Mouse (Mus musculus): ENCODE measurements at regions not wholly inside any gene's neighbourhood (a gene's known extent, or its start where the extent isn't known, plus 50 kb on each side); places are given as distances from the start of the nearest gene placed in this dataset.

DNA sequence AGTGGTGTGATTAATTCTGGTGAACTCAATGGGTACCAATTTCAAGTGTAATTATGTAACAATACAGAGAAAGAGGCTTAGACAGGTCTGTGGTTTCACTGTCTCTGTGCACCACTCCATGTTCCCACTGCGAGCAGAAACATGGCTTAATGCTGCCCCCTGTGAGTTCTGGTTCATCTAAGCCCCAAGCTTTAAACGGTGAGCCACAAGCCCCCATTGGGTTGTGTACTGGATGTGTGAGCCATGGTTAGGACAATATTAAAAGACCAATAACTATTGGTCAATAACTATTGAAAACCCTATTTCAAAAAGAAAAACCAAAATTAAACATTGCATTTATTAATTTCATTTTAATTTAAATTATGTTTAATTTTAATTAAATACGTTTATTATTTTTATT is 238.0 kb downstream of the Fam49a start:
- WGBS, result 49% methylated on average over 3 of the region's 3 CpGs
- Histone ChIP-seq H3K27ac (replicated peaks) (no peak overlapping the region), H3K9ac (replicated peaks) (no peak overlapping the region), H3K4me1 (no peaks in the 10 kb centered on the region), H3K36me3 (no peaks in the 10 kb centered on the region), H3K27me3 (no peaks in the 10 kb centered on the region), H3K4me3 (no peak overlapping the region), H3K4me2 (replicated peaks) (no peak overlapping the region), H3K9me3 (no peaks in the 10 kb centered on the region)
- no peak for ATAC-seq (replicated peaks)

DNA sequence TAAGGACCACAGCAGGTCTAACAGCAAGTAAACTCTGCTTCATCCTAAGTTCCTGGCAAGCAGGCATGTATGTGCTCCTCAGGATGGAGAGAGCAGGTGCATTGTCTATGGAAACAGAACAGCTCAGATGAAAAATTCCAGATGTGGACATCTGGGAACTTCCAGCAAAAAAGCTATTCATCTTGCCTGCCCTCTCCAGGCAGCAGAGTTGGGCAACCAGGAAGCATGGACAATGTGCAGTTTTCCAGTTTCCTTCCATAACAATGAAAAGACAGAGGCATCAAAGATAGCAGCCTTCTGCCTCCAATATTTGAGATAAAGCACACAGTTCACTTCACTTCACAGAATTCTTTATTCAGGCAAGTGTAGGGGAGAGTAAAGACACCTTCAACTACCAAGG is 236.7 kb downstream of the Fam49a start:
- Histone ChIP-seq H3K27me3 (no peaks in the 10 kb centered on the region), H3K36me3 (no peaks in the 10 kb centered on the region), H3K4me3 (no peak overlapping the region), H3K4me1 (no peaks in the 10 kb centered on the region), H3K9me3 (no peaks in the 10 kb centered on the region), H3K9ac (replicated peaks) (no peak overlapping the region), H3K27ac (replicated peaks) (no peak overlapping the region), H3K4me2 (replicated peaks) (no peak overlapping the region)
- no peak for ATAC-seq (replicated peaks)

DNA sequence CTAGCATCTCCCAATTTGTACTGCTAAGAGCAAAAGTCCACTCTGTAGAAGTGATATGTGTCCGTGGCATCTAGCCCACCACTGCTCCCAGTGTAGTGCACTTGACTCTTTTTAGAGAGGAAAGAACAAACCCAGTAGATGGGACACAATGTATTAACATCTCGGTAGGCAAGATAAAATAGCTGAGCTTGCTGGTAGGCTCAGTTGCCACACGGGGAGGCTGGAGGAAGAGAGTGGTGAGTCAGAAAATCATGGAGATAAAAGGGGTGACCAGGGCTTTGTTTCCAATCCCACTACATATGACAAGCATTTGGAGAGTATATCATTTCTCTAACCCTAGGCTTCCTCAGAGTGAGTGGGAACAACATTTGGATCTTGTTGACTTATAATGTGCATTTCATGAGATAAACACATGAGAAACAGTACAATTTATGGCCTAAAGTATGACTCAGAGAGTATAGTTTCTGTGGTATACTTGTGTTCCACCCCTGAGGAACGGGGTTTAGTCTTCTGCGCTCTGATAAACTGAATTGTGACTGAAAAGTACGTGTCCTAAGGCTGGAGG is 235.4 kb downstream of the Fam49a start:
- H3K4me1 ChIP-seq, result no peaks in the 10 kb centered on the region
- H3K4me2 ChIP-seq (replicated peaks), result no peak overlapping the region
- H3K27ac ChIP-seq (replicated peaks), result no peak overlapping the region
- H3K27me3 ChIP-seq, result no peaks in the 10 kb centered on the region
- no peaks in the 10 kb centered on the region for H3K9me3 ChIP-seq
- no peaks in the 10 kb centered on the region for H3K36me3 ChIP-seq
- 89% methylated on average over 6 of the region's 6 CpGs for WGBS
- H3K9ac ChIP-seq (replicated peaks), result no peak overlapping the region
- no peak overlapping the region for H3K4me3 ChIP-seq
- ATAC-seq (replicated peaks), result no peak

DNA sequence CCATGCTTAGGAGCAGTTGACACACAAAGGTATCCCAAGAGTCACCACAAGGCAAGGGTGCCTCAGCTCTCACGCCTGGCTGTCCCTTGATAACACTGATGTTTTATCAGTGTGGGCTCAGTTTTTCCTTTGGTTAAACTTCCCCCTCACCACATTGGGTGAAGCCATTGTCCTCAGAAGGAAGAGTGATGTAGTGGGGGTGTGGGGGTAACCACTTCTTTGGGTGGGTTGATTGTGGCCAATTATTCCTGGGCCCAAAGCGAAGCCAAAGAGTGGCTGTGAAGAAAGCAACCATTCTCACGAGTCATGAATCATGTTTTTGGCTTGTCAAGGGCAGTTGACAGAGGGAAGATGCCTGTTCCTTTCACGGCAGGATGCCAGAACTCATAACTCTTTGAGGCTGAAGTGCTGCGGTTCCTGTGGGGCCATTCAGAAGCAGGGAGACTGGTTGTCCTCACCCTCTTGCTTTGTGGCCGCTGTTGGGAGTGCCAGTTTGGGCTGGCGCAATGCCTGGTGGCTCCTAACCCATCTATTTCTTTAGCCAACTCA is 234.7 kb downstream of the Fam49a start:
- Histone ChIP-seq H3K9me3 (no peaks in the 10 kb centered on the region), H3K9ac (replicated peaks) (no peak overlapping the region), H3K36me3 (no peaks in the 10 kb centered on the region), H3K4me2 (replicated peaks) (no peak overlapping the region), H3K4me3 (no peak overlapping the region), H3K4me1 (no peaks in the 10 kb centered on the region), H3K27me3 (no peaks in the 10 kb centered on the region), H3K27ac (replicated peaks) (no peak overlapping the region)
- ATAC-seq (replicated peaks), result no peak
- WGBS, result 76% methylated on average over 7 of the region's 7 CpGs

DNA sequence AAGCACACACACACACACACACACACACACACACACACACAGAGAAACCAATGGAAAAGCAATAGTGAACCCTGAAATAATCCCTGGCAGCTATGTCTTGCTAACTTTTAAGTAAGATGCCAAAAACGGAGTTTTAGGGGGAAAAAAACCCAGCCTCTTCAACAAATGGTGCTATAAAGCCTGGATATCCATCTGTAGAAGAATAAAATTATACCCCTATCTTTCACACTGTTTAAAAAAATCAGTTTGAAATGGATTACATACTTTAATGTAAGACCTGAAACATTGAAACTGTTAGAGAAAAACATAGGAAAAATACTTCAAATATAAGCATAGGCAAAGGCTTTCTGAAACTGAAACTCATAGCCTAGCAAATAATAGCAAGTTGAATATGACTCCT is 228.2 kb downstream of the Fam49a start:
- Histone ChIP-seq H3K36me3 (no peaks in the 10 kb centered on the region), H3K27ac (replicated peaks) (no peak overlapping the region), H3K4me1 (no peaks in the 10 kb centered on the region), H3K9ac (replicated peaks) (no peak overlapping the region), H3K27me3 (no peaks in the 10 kb centered on the region), H3K4me2 (replicated peaks) (no peak overlapping the region), H3K9me3 (no peaks in the 10 kb centered on the region), H3K4me3 (no peak overlapping the region)
- WGBS, result 77% methylated on average over 1 of the region's 1 CpGs
- ATAC-seq (replicated peaks), result no peak

DNA sequence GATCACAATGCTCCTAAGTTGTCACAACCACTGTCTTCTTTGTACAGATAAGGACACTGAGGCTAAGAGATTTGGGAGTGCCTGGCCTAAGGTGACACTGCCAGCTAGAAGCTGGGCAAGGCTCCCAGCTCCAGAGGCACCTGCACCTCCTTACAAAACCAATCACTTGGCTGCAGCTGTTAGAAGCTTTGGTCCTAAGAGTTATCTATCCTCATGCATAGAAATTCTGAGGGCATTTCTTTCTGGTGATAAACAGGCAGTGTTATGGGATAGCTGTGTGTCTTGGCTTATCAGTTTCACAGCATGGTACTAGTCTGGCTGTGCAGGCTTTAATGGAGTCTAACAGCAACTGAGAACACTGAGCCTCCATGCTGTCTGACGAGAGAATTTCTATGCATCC is 226.2 kb downstream of the Fam49a start:
- Histone ChIP-seq H3K9ac (replicated peaks) (no peak overlapping the region), H3K9me3 (no peaks in the 10 kb centered on the region), H3K4me3 (no peak overlapping the region), H3K4me2 (replicated peaks) (no peak overlapping the region), H3K4me1 (no peaks in the 10 kb centered on the region), H3K27me3 (no peaks in the 10 kb centered on the region), H3K27ac (replicated peaks) (no peak overlapping the region), H3K36me3 (no peaks in the 10 kb centered on the region)
- no peak for ATAC-seq (replicated peaks)
- 79% methylated on average over 1 of the region's 1 CpGs for WGBS

DNA sequence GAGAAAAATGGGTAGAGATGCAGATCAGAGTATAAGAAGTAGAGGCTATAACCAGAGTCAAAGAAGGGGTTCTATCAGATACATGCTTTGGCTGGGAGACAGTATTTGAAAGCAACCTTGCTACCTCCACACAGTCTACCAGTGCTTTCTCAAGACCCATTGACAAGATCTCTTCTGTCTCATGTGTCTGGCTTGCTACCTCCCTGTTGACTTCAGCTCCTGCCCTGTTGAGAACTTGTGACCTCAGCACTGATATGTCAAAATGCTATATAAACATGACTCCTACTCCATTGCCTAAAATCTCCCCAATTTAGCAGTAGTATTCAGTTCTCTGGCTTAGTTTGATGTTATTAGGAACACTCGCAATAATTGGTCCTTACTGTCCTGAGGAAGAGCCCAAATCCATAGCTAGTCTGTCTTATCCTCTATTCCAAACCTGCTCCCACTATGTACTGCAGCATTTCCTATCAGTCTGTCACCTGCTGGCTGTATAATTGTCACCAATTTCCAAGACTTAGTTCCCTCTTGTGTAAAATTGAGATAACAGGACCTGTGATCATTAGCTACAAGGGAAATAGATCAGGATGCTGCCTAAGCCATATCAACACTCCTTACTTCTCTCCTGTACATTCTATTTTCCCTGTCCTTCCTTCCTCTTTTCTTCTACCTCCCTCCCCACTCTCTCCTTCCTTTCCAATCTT is 224.9 kb downstream of the Fam49a start:
- no peaks in the 10 kb centered on the region for H3K9me3 ChIP-seq
- no peak overlapping the region for H3K4me3 ChIP-seq
- H3K36me3 ChIP-seq, result no peaks in the 10 kb centered on the region
- H3K4me1 ChIP-seq, result no peaks in the 10 kb centered on the region
- WGBS, result 97% methylated on average over 1 of the region's 1 CpGs
- no peak overlapping the region for H3K9ac ChIP-seq (replicated peaks)
- no peaks in the 10 kb centered on the region for H3K27me3 ChIP-seq
- ATAC-seq (replicated peaks), result no peak
- H3K4me2 ChIP-seq (replicated peaks), result no peak overlapping the region
- no peak overlapping the region for H3K27ac ChIP-seq (replicated peaks)

DNA sequence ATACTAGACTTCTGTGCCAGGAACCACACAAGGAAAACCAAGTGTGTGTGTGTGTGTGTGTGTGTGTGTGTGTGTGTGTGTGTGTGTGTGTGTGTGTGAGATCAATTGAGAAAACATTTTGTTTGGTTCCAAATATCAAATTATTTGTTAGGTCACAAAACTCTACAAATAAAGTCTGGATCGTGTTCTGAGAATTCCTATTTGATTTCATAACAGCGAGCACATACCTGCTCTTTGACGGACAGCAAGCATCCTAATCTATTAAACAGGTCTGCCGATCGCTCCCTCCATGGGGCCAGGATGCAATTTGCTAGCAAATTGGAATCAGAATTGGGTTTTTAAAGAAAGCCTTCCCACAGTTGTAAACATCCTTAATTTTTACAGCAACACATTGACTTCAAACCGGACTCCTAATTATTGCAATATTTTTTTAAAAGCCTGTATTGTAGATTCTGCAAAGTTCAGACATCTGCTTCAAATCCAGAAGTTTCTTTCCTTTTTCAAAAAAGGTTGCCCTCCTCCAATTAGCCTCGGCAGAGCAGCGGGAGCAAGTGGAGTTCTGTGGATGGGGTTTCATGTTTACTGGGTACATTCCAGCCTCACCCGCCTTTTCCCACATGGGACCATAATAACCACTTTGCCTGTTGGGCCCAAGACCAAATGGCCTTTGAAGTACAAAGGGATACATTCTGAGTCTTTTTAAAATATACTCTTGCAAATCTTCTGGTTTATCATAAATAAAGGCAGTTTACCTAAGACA is 223.2 kb downstream of the Fam49a start:
- WGBS, result 80% methylated on average over 9 of the region's 9 CpGs
- H3K36me3 ChIP-seq, result no peaks in the 10 kb centered on the region

DNA sequence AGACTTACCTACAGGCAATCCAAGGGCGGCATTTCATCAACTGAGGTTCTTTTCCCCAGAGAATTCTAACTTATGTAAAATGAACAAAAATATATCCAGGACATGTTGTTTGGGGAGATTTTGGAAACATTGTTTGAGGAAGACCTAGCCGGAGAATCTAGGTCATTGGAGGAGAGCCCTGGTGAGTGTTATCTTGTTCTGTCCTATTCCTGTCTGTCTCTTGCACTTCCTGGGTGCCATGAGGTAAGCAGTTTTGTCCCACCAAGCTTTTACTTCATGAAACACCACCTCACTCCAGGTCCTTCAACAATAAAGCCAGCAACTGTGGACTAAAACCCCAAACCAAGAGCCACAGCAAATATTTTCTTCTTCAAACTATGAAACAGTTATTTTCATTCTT is 218.5 kb downstream of the Fam49a start:
- 95% methylated on average over 2 of the region's 2 CpGs for WGBS
- Histone ChIP-seq H3K9me3 (no peaks in the 10 kb centered on the region), H3K4me1 (no peaks in the 10 kb centered on the region), H3K4me2 (replicated peaks) (no peak overlapping the region), H3K4me3 (no peak overlapping the region), H3K27me3 (no peaks in the 10 kb centered on the region), H3K36me3 (no peaks in the 10 kb centered on the region), H3K9ac (replicated peaks) (no peak overlapping the region), H3K27ac (replicated peaks) (no peak overlapping the region)
- no peak for ATAC-seq (replicated peaks)

More for the DNA sequence above, 223.2 kb downstream of the Fam49a start:
- Histone ChIP-seq H3K4me1 (no peaks in the 10 kb centered on the region), H3K4me3 (no peak overlapping the region), H3K4me2 (replicated peaks) (no peak overlapping the region), H3K9me3 (no peaks in the 10 kb centered on the region), H3K27me3 (no peaks in the 10 kb centered on the region), H3K27ac (replicated peaks) (no peak overlapping the region), H3K9ac (replicated peaks) (no peak overlapping the region)
- ATAC-seq (replicated peaks), result no peak

DNA sequence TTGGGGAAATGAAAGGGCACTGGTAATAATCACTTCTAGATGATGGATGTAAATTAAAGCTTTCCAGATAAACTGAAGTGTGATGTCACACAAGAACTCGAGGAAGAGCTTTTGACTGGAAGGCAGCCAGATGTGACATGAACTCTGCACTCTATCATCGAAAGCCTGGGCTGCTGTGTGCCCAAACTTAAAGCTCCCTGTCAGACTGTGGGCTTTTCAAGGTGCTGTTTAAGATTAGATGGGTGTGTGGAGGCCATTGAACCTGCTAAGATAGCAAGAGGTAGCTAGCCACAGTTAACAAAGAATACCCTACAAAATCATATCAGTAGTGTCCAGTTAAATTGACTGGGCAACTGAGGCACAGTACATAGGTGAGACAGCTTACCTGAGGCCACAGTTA is 190.1 kb downstream of the Fam49a start:
- no peaks in the 10 kb centered on the region for H3K27me3 ChIP-seq
- no peak overlapping the region for H3K9ac ChIP-seq (replicated peaks)
- H3K27ac ChIP-seq (replicated peaks), result no peak overlapping the region
- no peaks in the 10 kb centered on the region for H3K9me3 ChIP-seq
- H3K36me3 ChIP-seq, result no peaks in the 10 kb centered on the region
- H3K4me3 ChIP-seq, result no peak overlapping the region
- ATAC-seq (replicated peaks), result no peak
- 82% methylated on average over 2 of the region's 2 CpGs for WGBS
- no peak overlapping the region for H3K4me2 ChIP-seq (replicated peaks)
- H3K4me1 ChIP-seq, result no peaks in the 10 kb centered on the region

DNA sequence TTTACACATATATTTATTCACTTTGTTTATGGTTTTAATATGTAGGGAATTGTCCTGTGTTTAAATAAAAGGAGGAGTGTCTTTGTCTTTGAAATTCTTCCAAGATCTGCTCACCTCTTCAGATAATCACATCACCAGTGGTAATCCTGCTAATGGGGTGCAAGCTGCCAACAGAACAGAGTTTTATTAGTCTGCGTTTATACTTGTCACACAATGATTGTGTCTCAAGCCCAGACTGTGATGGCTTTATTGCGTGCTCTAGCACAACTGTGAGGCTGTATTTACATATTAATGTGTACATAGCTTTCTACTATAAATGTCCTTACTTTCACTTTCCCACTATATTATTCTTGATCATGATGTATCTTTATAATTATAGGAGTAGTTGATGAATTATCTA is 184.8 kb downstream of the Fam49a start:
- no peak for ATAC-seq (replicated peaks)
- WGBS, result 7% methylated on average over 2 of the region's 2 CpGs

DNA sequence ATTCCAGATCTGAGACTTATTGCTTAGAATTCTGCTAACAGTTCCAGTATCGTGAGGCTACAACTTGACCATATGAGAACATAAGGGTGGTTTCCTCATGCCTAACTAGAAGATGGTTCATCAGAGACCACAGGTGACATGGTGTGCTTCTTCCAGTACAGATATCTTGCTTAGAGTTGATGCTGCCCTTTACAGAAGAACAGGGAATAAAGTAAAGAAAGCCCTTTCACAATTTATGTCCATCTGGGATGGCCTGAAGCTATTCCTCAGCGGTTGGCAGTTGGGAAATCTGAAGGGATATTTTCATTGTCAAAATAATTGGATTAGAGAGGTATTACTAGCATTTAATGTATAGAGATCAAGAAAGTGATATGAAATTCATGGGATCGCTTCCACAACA is 184.3 kb downstream of the Fam49a start:
- 0 out of 2 replicates have a peak, but pooled peaks cover 2% of the 10 kb centered on the region for H3K4me1 ChIP-seq
- no peak overlapping the region for H3K4me3 ChIP-seq
- no peaks in the 10 kb centered on the region for H3K9me3 ChIP-seq
- WGBS, result 73% methylated on average over 3 of the region's 3 CpGs
- no peaks in the 10 kb centered on the region for H3K27me3 ChIP-seq
- ATAC-seq (replicated peaks), result no peak
- no peak overlapping the region for H3K9ac ChIP-seq (replicated peaks)
- no peak overlapping the region for H3K4me2 ChIP-seq (replicated peaks)
- no peaks in the 10 kb centered on the region for H3K36me3 ChIP-seq
- no peak overlapping the region for H3K27ac ChIP-seq (replicated peaks)

More for the DNA sequence above, 184.8 kb downstream of the Fam49a start:
- H3K9ac ChIP-seq (replicated peaks), result no peak overlapping the region
- no peak overlapping the region for H3K4me2 ChIP-seq (replicated peaks)
- no peaks in the 10 kb centered on the region for H3K27me3 ChIP-seq
- no peaks in the 10 kb centered on the region for H3K36me3 ChIP-seq
- H3K9me3 ChIP-seq, result no peaks in the 10 kb centered on the region
- H3K27ac ChIP-seq (replicated peaks), result no peak overlapping the region
- H3K4me1 ChIP-seq, result 0 out of 2 replicates have a peak, but pooled peaks cover 2% of the 10 kb centered on the region
- no peak overlapping the region for H3K4me3 ChIP-seq
